Mouse (Mus musculus): Measurements from ENCODE around the gene Fam169b. TPM values are rescaled to one million over a fixed set of nuclear protein-coding genes. Genes with fewer than 3 reads are reported as not detected.

Fam169b gene
- polyA plus RNA-seq, 1 experiment from 2014 or later: 2.0 TPM

DNA sequence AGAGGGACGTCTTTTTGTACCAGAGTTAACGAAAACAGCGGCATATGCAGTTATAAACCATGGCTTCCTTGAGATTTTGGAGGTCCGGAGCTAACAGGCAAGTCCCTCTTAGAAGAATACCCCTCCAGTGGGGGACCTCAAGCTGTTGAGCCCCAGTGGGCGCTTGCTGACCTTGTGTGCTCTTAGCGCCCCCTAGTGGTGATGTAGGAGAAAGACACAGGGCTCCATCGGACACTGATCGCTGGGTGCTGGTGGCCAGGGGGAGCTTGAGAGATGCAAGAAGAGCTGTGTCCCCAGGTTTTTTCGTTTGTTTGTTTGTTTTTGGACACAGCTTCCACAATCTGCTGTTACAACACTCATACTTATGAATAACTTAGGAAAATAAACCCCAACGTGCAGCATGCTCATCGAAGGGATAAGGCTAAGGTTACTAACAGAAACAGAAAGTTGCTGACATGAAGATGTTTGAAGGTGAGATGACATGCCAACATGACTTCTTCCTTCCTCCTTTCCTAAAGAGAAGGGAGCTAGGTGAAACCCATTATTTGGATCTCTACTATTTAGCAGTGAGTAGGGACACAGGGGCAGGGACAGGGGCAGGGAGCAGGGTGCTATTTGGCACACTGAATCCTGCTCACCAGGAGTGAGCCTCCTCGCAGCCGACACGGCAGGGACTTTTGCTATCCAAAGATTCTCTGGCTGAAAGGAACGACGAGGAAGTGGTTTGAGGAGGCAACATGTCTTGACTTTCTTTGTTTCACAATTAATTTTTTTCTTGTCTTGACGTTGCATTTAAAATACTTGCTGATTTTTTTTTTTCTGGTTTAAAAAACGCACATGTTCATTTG, 29.2 kb downstream of the Fam169b start:
- ATAC-seq (replicated peaks; ENCODE audit: insufficient number of reproducible peaks, low FRiP score, low TSS enrichment, low read depth): no peak
- H3K9ac ChIP-seq (replicated peaks; ENCODE audit: low read length): no peak overlapping the region

DNA sequence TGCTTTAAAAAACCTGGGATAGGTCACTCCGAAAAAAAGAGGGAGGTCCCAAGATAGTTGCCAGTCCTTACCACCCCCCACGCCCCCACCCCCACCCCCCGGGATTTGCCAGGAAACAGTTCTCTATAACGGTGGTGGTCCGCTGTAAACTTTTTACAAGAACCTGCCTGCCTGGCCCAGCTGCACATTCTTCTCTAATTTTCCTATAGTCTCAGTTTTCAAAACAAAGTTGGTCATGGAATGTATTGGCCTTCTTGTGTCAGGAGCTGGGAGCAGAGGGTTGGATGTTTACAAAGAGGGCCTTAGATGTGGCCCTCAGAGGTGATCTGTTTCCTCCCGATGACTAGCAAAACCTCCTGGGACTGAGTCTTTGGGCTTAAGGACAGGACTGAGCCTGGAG, 30.0 kb downstream of the Fam169b start:
- Histone ChIP-seq H3K4me1 (ENCODE audit: control insufficient read depth, insufficient read depth, low read length) (no peaks in the 10 kb centered on the region), H3K9me3 (replicated peaks; ENCODE audit: control insufficient read depth, low read length) (no peaks in the 10 kb centered on the region), H3K9ac (replicated peaks; ENCODE audit: low read length) (no peak overlapping the region), H3K27ac (replicated peaks; ENCODE audit: low read depth, low read length) (no peak overlapping the region), H3K4me2 (ENCODE audit: low read depth, low read length) (no peak overlapping the region), H3K36me3 (replicated peaks; ENCODE audit: control insufficient read depth, insufficient read depth, low read depth, low read length) (no peaks in the 10 kb centered on the region), H3K27me3 (ENCODE audit: control insufficient read depth, insufficient read depth, low read length) (no peaks in the 10 kb centered on the region), H3K4me3 (ENCODE audit: low read depth, low read length) (no peak overlapping the region)
- DNase-seq (ENCODE audit: low spot score) (peak; percentile 65), ATAC-seq (replicated peaks; ENCODE audit: insufficient number of reproducible peaks, low FRiP score, low TSS enrichment, low read depth) (0 out of 2 replicates have a peak, but pooled peaks have one; percentile 37)
- WGBS: 25% methylated on average over 6 of the region's 6 CpGs

More for the DNA sequence above, 29.2 kb downstream of the Fam169b start:
- H3K9me3 ChIP-seq (replicated peaks; ENCODE audit: control insufficient read depth, low read length): no peaks in the 10 kb centered on the region
- H3K4me2 ChIP-seq (ENCODE audit: low read depth, low read length): no peak overlapping the region
- DNase-seq (ENCODE audit: low spot score): peak; percentile 92
- H3K27me3 ChIP-seq (ENCODE audit: control insufficient read depth, insufficient read depth, low read length): no peaks in the 10 kb centered on the region
- no peak overlapping the region for H3K4me3 ChIP-seq (ENCODE audit: low read depth, low read length)
- H3K4me1 ChIP-seq (ENCODE audit: control insufficient read depth, insufficient read depth, low read length): no peaks in the 10 kb centered on the region
- H3K36me3 ChIP-seq (replicated peaks; ENCODE audit: control insufficient read depth, insufficient read depth, low read depth, low read length): no peaks in the 10 kb centered on the region
- WGBS: 27% methylated on average over 18 of the region's 18 CpGs
- no peak overlapping the region for H3K27ac ChIP-seq (replicated peaks; ENCODE audit: low read depth, low read length)

DNA sequence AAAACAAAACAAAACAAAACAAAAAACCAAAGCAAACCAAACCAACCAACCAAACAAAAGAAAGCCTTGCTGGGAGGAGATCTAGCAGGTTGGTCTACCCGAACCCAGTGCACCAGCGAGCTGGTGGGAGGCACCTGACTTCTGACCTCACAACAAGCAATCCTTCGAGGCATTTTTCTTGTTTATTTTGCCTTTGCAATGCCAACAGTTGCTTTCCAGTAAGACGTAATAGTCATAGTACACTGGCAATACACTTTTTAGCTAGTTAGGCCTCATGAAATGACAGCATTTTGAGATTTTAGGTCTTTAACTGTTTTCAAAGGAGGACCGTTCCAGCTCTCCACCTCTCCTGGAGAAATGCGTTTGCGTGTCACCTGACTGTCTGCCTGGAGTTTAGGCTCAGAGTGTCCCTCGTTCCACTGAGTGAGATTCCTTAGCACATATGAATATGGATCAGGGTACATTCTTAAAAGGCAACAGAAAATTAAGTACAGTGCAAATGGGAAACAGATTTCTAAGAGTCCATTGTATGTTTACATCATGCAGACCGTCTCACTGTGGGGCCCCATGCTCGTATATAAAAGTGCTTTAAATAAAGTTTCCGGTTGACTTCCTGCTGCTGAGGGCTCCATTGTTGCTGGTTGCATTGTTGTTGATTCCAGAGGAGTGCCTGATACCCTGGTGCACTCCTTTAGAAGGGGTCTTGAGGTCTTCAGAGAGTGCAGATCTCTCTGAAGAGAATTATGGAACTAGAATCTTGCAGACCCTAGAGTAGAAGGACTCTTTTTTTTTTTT, 32.3 kb downstream of the Fam169b start:
- 65% methylated on average over 11 of the region's 11 CpGs for WGBS
- DNase-seq (ENCODE audit: low spot score): no peak
- Histone ChIP-seq H3K4me2 (ENCODE audit: low read depth, low read length) (no peak overlapping the region), H3K4me3 (ENCODE audit: low read depth, low read length) (no peak overlapping the region), H3K9me3 (replicated peaks; ENCODE audit: control insufficient read depth, low read length) (no peaks in the 10 kb centered on the region), H3K9ac (replicated peaks; ENCODE audit: low read length) (no peak overlapping the region), H3K4me1 (ENCODE audit: control insufficient read depth, insufficient read depth, low read length) (no peaks in the 10 kb centered on the region), H3K27ac (replicated peaks; ENCODE audit: low read depth, low read length) (no peak overlapping the region), H3K27me3 (ENCODE audit: control insufficient read depth, insufficient read depth, low read length) (no peaks in the 10 kb centered on the region), H3K36me3 (replicated peaks; ENCODE audit: control insufficient read depth, insufficient read depth, low read depth, low read length) (no peaks in the 10 kb centered on the region)
- no peak for ATAC-seq (replicated peaks; ENCODE audit: insufficient number of reproducible peaks, low FRiP score, low TSS enrichment, low read depth)

DNA sequence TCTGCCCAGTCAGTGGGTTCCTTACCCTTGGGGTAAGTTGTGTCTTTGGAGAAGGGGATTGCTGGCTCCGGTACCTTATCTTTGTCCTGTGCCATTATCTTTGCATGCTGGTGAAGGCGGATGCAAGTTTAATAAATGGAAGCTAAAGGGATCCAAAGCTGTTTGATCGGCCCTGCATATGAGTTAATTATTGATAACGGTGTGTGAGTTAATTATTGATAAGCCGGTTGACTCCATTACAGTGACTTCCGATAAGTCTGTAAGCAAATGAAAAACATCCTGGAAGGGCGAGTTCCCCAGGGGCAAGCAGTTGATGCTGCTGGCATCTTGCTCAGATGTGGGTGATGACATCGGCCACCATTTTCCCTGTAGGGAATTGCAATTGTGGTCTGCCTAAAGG, 33.1 kb downstream of the Fam169b start:
- DNase-seq (ENCODE audit: low spot score): no peak
- H3K4me3 ChIP-seq (ENCODE audit: low read depth, low read length): no peak overlapping the region
- H3K9ac ChIP-seq (replicated peaks; ENCODE audit: low read length): no peak overlapping the region
- no peaks in the 10 kb centered on the region for H3K9me3 ChIP-seq (replicated peaks; ENCODE audit: control insufficient read depth, low read length)
- H3K27ac ChIP-seq (replicated peaks; ENCODE audit: low read depth, low read length): no peak overlapping the region
- no peaks in the 10 kb centered on the region for H3K4me1 ChIP-seq (ENCODE audit: control insufficient read depth, insufficient read depth, low read length)
- WGBS: 93% methylated on average over 8 of the region's 8 CpGs
- no peak overlapping the region for H3K4me2 ChIP-seq (ENCODE audit: low read depth, low read length)
- no peaks in the 10 kb centered on the region for H3K36me3 ChIP-seq (replicated peaks; ENCODE audit: control insufficient read depth, insufficient read depth, low read depth, low read length)
- H3K27me3 ChIP-seq (ENCODE audit: control insufficient read depth, insufficient read depth, low read length): no peaks in the 10 kb centered on the region
- no peak for ATAC-seq (replicated peaks; ENCODE audit: insufficient number of reproducible peaks, low FRiP score, low TSS enrichment, low read depth)

DNA sequence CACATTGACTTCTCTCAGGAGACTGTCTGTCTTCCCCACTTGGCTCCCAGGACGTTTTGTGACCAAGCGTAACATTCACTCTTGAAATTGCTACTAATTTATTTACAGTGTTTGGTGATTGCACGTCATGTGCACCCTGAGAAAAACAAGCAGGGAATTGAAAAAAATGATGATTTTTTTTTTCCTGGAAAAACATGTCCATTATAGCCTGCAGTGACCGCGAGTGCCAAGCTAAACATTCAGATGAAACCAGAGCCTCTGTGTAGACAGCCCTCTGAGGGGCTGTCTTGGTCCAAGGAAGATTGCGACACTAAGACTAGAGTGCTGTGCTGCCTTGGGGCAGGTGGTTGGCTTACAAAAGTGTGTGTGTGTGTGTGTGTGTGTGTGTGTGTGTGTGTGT, 37.8 kb downstream of the Fam169b start:
- Histone ChIP-seq H3K27ac (replicated peaks; ENCODE audit: low read depth, low read length) (no peak overlapping the region), H3K9ac (replicated peaks; ENCODE audit: low read length) (no peak overlapping the region), H3K4me3 (ENCODE audit: low read depth, low read length) (no peak overlapping the region), H3K27me3 (ENCODE audit: control insufficient read depth, insufficient read depth, low read length) (no peaks in the 10 kb centered on the region), H3K36me3 (replicated peaks; ENCODE audit: control insufficient read depth, insufficient read depth, low read depth, low read length) (no peaks in the 10 kb centered on the region), H3K4me2 (ENCODE audit: low read depth, low read length) (no peak overlapping the region), H3K9me3 (replicated peaks; ENCODE audit: control insufficient read depth, low read length) (no peaks in the 10 kb centered on the region), H3K4me1 (ENCODE audit: control insufficient read depth, insufficient read depth, low read length) (no peaks in the 10 kb centered on the region)
- WGBS: 65% methylated on average over 6 of the region's 6 CpGs
- DNase-seq (ENCODE audit: low spot score) (no peak), ATAC-seq (replicated peaks; ENCODE audit: insufficient number of reproducible peaks, low FRiP score, low TSS enrichment, low read depth) (no peak)

DNA sequence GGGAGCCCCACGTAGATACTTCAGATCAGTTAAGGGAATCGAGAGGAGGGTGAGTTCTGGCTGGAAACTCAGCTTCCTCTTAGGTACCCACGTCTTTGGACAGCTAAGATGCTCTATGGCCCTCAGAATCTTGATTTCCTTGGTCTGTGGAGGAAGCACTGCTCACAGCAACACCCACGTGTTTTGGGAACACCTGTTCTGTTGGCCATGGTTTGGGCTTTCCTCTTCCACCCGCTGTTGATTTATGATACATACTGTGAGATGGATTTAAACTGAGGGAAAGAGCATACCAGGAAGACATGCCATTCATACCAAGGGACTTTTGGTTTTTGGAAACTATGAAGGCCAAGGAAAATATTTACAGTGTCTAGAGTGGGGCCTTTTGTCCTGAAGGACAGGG, 38.8 kb downstream of the Fam169b start:
- no peak overlapping the region for H3K9ac ChIP-seq (replicated peaks; ENCODE audit: low read length)
- no peak overlapping the region for H3K4me2 ChIP-seq (ENCODE audit: low read depth, low read length)
- H3K9me3 ChIP-seq (replicated peaks; ENCODE audit: control insufficient read depth, low read length): no peaks in the 10 kb centered on the region
- H3K27ac ChIP-seq (replicated peaks; ENCODE audit: low read depth, low read length): no peak overlapping the region
- WGBS: 83% methylated on average over 5 of the region's 5 CpGs
- H3K27me3 ChIP-seq (ENCODE audit: control insufficient read depth, insufficient read depth, low read length): no peaks in the 10 kb centered on the region
- no peak overlapping the region for H3K4me3 ChIP-seq (ENCODE audit: low read depth, low read length)
- no peaks in the 10 kb centered on the region for H3K36me3 ChIP-seq (replicated peaks; ENCODE audit: control insufficient read depth, insufficient read depth, low read depth, low read length)
- ATAC-seq (replicated peaks; ENCODE audit: insufficient number of reproducible peaks, low FRiP score, low TSS enrichment, low read depth) (no peak), DNase-seq (ENCODE audit: low spot score) (no peak)
- H3K4me1 ChIP-seq (ENCODE audit: control insufficient read depth, insufficient read depth, low read length): no peaks in the 10 kb centered on the region

DNA sequence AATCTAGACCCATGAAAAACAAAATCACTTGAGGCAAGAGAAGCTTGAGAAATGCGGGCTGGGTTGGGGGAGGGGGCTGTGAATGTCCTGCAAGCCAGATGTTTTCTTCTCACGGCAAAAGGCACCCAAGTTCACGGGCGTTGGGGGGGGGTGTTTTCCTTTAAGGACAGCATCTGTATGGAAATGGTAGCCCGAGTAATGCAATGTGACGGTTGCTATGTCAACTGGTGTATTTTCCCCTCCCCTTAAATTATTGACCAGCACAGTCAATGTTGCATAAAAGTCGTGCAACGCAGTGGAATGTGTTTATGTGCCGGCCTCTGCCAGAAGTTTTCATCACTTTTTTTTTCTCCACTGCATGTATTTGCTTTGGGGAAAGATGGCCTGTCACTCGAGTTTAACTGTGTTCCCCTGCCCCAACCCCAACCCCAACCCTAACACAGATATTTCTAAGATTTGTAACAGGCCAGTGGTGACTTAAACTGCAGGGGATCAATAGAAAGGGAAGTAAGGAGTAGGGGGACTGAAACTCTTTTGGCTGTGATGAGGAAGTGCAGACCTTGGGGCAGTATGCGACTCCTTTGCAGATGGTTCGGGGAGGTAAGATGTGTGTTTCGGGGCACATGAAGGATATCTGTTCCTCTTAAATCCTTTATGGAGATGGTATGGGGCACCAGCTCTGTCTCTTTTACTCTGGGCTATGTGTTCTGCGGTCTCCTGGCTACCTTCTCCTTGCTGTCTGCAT, 39.6 kb downstream of the Fam169b start:
- Histone ChIP-seq H3K4me1 (ENCODE audit: control insufficient read depth, insufficient read depth, low read length) (no peaks in the 10 kb centered on the region), H3K27ac (replicated peaks; ENCODE audit: low read depth, low read length) (no peak overlapping the region), H3K36me3 (replicated peaks; ENCODE audit: control insufficient read depth, insufficient read depth, low read depth, low read length) (no peaks in the 10 kb centered on the region), H3K9me3 (replicated peaks; ENCODE audit: control insufficient read depth, low read length) (no peaks in the 10 kb centered on the region), H3K27me3 (ENCODE audit: control insufficient read depth, insufficient read depth, low read length) (no peaks in the 10 kb centered on the region), H3K4me2 (ENCODE audit: low read depth, low read length) (no peak overlapping the region), H3K4me3 (ENCODE audit: low read depth, low read length) (no peak overlapping the region), H3K9ac (replicated peaks; ENCODE audit: low read length) (no peak overlapping the region)
- WGBS: 48% methylated on average over 14 of the region's 14 CpGs
- DNase-seq (ENCODE audit: low spot score) (peak; percentile 61), ATAC-seq (replicated peaks; ENCODE audit: insufficient number of reproducible peaks, low FRiP score, low TSS enrichment, low read depth) (no peak)

Measured in embryonic facial prominence, embryonic 11.5 days (tissue).